ENCODE assay signal across 8 mouse cellular contexts in the genomic region with DNA sequence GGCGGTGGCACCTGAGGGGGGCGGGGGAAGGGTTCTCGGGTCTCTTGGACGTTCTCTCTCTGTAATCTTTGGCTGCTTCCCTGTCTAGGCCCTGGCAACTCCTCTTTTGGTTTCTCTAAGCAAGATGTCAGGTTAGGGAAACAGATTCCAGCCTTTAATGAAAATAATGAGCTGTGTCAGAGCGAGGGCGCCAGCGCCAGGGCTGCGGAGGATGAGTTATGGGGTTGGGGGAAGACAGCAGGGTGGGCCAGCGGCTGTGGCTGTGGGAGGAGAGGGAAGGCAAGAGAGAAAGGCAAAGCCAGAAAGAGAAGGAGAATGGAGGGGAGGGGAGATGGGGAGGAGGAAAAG.
DNase-seq lines count a peak whose midpoint lies in the region; ATAC-seq and TF ChIP-seq lines count a peak whose summit lies in the region.

No protein-coding gene starts in this region.

- WGBS in forebrain, embryonic 12.5 days, result 24% methylated on average over 9 of the region's 9 CpGs
- WGBS in kidney, postnatal 0 days, result 9% methylated on average over 9 of the region's 9 CpGs
- WGBS in stomach, embryonic 16.5 days, result 5% methylated on average over 9 of the region's 9 CpGs

- no peaks in the 10 kb centered on the region for H3K36me3 ChIP-seq in forebrain, embryonic 12.5 days (replicated peaks)
- H3K36me3 ChIP-seq in kidney, postnatal 0 days (ENCODE audit: insufficient read depth, low read length), result no peaks in the 10 kb centered on the region
- H3K36me3 ChIP-seq in stomach, embryonic 16.5 days (ENCODE audit: control insufficient read depth, insufficient read depth, low read length), result no peaks in the 10 kb centered on the region

- H3K27me3 ChIP-seq in forebrain, embryonic 12.5 days, result no peaks in the 10 kb centered on the region
- H3K27me3 ChIP-seq in kidney, postnatal 0 days (ENCODE audit: insufficient read depth, low read length), result no peaks in the 10 kb centered on the region
- H3K27me3 ChIP-seq in stomach, embryonic 16.5 days (ENCODE audit: control insufficient read depth, insufficient read depth, low read length), result no peaks in the 10 kb centered on the region

- H3K4me3 ChIP-seq in gastrocnemius, adult 2 months, result peak overlapping the region; percentile 60
- no peak overlapping the region for H3K4me3 ChIP-seq in forebrain, embryonic 12.5 days (replicated peaks)
- no peak overlapping the region for H3K4me3 ChIP-seq in kidney, postnatal 0 days (replicated peaks; ENCODE audit: low read depth, low read length)
- peak overlapping the region; percentile 43 for H3K4me3 ChIP-seq in stomach, embryonic 16.5 days (replicated peaks; ENCODE audit: low read length)

- ATAC-seq in forebrain, embryonic 12.5 days (ENCODE audit: low FRiP score), result no peak
- peak; percentile 67 for ATAC-seq in kidney, postnatal 0 days (replicated peaks; ENCODE audit: low FRiP score, low read depth)
- ATAC-seq in stomach, embryonic 16.5 days (ENCODE audit: insufficient read depth, low FRiP score), result peak; percentile 88

- intact Hi-C loops in gastrocnemius, adult 2 months (cut with DNase I), result no loop called here

- H3K9ac ChIP-seq in forebrain, embryonic 12.5 days, result no peak overlapping the region
- H3K9ac ChIP-seq in kidney, postnatal 0 days (ENCODE audit: low read depth, low read length), result no peak overlapping the region
- peak overlapping the region; percentile 67 for H3K9ac ChIP-seq in stomach, embryonic 16.5 days (ENCODE audit: low read length)

- H3K27ac ChIP-seq in gastrocnemius, adult 2 months, result peak overlapping the region; percentile 79
- peak overlapping the region; percentile 51; the same call in 1 of the 2 replicates for H3K27ac ChIP-seq in forebrain, embryonic 12.5 days
- H3K27ac ChIP-seq in kidney, postnatal 0 days, result peak overlapping the region; percentile 87
- H3K27ac ChIP-seq in stomach, embryonic 16.5 days (ENCODE audit: low read length), result peak overlapping the region; percentile 94

- H3K9me3 ChIP-seq in forebrain, embryonic 12.5 days, result no peaks in the 10 kb centered on the region
- no peaks in the 10 kb centered on the region for H3K9me3 ChIP-seq in kidney, postnatal 0 days (replicated peaks; ENCODE audit: low read length)
- no peaks in the 10 kb centered on the region for H3K9me3 ChIP-seq in stomach, embryonic 16.5 days (replicated peaks; ENCODE audit: control insufficient read depth, low read length)

- peak overlapping the region; percentile 13 for H3K4me2 ChIP-seq in forebrain, embryonic 12.5 days
- peak overlapping the region; percentile 53 for H3K4me2 ChIP-seq in kidney, postnatal 0 days (ENCODE audit: low read length)
- peak overlapping the region; percentile 69 for H3K4me2 ChIP-seq in stomach, embryonic 16.5 days (ENCODE audit: low read depth, low read length)

- TF ChIP-seq CTCF in gastrocnemius, adult 2 months (IDR thresholded peaks at IDR 0.05), result no peak
- no peak for TF ChIP-seq CTCF in kidney, postnatal 0 days (IDR thresholded peaks at IDR 0.05; ENCODE audit: low read depth)

- DNase-seq in gastrocnemius, adult 2 months, result no peak
- DNase-seq in gastrocnemius, postnatal 4 days (ENCODE audit: low spot score in 2 of 2), result no peak
- DNase-seq in kidney, postnatal 0 days (ENCODE audit: low spot score), result no peak
- DNase-seq in lung, postnatal 4 days, result peak; percentile 58 to 75
- DNase-seq in gastrocnemius, adult 8-10 months (ENCODE audit: low spot score in 2 of 2), result no peak
- no peak for DNase-seq in adrenal gland, adult 18-20 months (ENCODE audit: low spot score in 2 of 2)

- H3K4me1 ChIP-seq in forebrain, embryonic 12.5 days, result peaks cover 28% of the 10 kb centered on the region
- peaks cover 14% of the 10 kb centered on the region for H3K4me1 ChIP-seq in kidney, postnatal 0 days (replicated peaks; ENCODE audit: insufficient read depth, low read length)
- peaks cover 22% of the 10 kb centered on the region for H3K4me1 ChIP-seq in stomach, embryonic 16.5 days (ENCODE audit: control insufficient read depth, insufficient read depth, low read length)

Comparison
In these comparisons a context has a peak if more than half of its experiments do, and no peak if none do; other contexts are left out.
1. DNase-seq: peak in lung, postnatal 4 days (2 of 2); none in gastrocnemius, adult 2 months (single experiment), gastrocnemius, postnatal 4 days (0 of 2), kidney, postnatal 0 days (single experiment), gastrocnemius, adult 8-10 months (0 of 2) and adrenal gland, adult 18-20 months (0 of 2).
2. H3K4me3 ChIP-seq: peak in gastrocnemius, adult 2 months (single experiment) and stomach, embryonic 16.5 days (single experiment); none in forebrain, embryonic 12.5 days (single experiment) and kidney, postnatal 0 days (single experiment).
3. H3K4me2 ChIP-seq: peak in every context shown above with its lines; median percentile 69 in stomach, embryonic 16.5 days; 53 in kidney, postnatal 0 days; 13 in forebrain, embryonic 12.5 days.
4. Peak in every context shown above with its lines, with median percentiles within 50 percentile points of each other: H3K27ac ChIP-seq.